Mouse (Mus musculus) forebrain, embryonic 10.5 days (tissue): ENCODE measurements around the gene Zfp827. TPM values are rescaled to one million over a fixed set of nuclear protein-coding genes. Genes with fewer than 3 reads are reported as not detected.
A peak's percentile ranks its signal among the peaks of the same experiment; 100 is the strongest.

Source experiments
- DNase-seq: peaks from one replicate; pipeline ENCODE4 v3.0.0-alpha.2; 2017; ENCODE audit warnings: low spot score; ENCODE audit errors: extremely low spot score
- H3K27ac ChIP-seq: fragments of 300-500 bp; sonication (generic); 2 replicates; pipeline ENCODE4 v1.5.1; 2016; ENCODE audit warnings: mild to moderate bottlenecking
- H3K27me3 ChIP-seq: fragments of 300-500 bp; sonication (generic); 2 replicates; pipeline ENCODE4 v1.6.1; 2016; ENCODE audit warnings: mild to moderate bottlenecking; ENCODE audit not compliant: poor library complexity, severe bottlenecking
- H3K36me3 ChIP-seq: fragments of 300-500 bp; sonication (generic); replicated peaks from 2 replicates; pipeline ENCODE4 v1.6.1; 2016; ENCODE audit warnings: mild to moderate bottlenecking, moderate library complexity
- H3K4me1 ChIP-seq: fragments of 300-500 bp; sonication (generic); 2 replicates; pipeline ENCODE4 v1.6.1; 2016
- H3K4me3 ChIP-seq: fragments of 300-500 bp; sonication (generic); 2 replicates; pipeline ENCODE4 v1.5.1; 2016; ENCODE audit warnings: mild to moderate bottlenecking, moderate library complexity
- H3K9me3 ChIP-seq: fragments of 300-500 bp; sonication (generic); 2 replicates; pipeline ENCODE4 v1.6.1; 2016; ENCODE audit warnings: mild to moderate bottlenecking, moderate library complexity
- WGBS: fragments of 180-500 bp; shearing (Covaris S2); methylation state at CpG from one replicate; pipeline ENCODE4 v1.1.7; 2016; 5-methylcytosine and 5-hydroxymethylcytosine counted together
- polyA plus RNA-seq: library from polyadenylated mRNA; unstranded; fragments of >200 nt; fragmentation: Nextera tagmentation; extraction: Ambion mirVana; gene quantifications from 2 replicates; pipeline ENCODE4 v1.2.1, GENCODE M21; 2016

Gene Zfp827
- polyA plus RNA-seq, 1 experiment from 2014 or later: 7.7 TPM

DNA sequence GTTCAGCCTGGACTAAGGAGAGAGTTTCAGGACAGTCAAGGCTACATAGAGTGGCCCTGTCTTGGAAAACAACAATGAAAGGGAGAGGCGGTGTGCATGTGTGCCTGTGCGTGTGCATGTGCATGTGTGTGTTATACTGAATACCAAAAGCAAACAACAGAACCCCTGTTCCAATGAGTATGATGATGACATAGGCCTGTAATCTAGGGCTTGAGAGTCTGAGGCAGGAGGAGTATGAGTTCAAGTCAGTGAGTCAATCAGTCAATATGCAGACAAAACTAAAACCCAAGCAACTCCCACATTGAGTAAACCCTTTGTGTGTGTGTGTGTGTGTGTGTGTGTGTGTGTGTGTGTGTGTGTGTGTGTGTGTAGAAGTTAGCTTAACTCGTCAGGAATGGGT is 13.2 kb downstream of the Zfp827 start:
- no peak for DNase-seq
- Histone ChIP-seq H3K9me3 (no peaks in the 10 kb centered on the region), H3K4me1 (no peaks in the 10 kb centered on the region), H3K27me3 (no peaks in the 10 kb centered on the region), H3K27ac (no peak overlapping the region), H3K36me3 (peaks cover 33% of the 10 kb centered on the region), H3K4me3 (no peak overlapping the region)
- 85% methylated on average over 3 of the region's 3 CpGs for WGBS

DNA sequence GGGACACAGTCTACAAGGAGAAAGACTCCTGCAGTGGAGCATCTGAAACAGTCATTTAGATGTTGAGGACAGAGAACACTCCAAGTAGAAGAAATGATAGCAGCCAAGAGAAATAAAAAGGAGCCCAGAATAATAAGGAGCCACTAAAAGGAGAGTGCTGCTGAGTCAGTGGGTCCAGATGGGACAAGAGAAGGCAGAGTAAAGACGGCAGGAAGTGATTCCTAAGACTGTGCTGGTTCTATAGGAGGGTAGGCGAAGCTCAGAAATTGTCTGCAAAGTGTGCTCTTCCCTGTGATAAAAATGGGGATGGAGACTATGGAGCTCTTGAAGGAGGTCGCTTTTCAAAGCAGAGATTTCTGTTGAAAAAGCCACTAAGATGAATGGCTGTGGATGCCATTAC is 14.0 kb downstream of the Zfp827 start:
- Histone ChIP-seq H3K4me1 (no peaks in the 10 kb centered on the region), H3K4me3 (no peak overlapping the region), H3K27me3 (no peaks in the 10 kb centered on the region), H3K9me3 (no peaks in the 10 kb centered on the region), H3K36me3 (peaks cover 34% of the 10 kb centered on the region), H3K27ac (no peak overlapping the region)
- no peak for DNase-seq
- 81% methylated on average over 3 of the region's 3 CpGs for WGBS

DNA sequence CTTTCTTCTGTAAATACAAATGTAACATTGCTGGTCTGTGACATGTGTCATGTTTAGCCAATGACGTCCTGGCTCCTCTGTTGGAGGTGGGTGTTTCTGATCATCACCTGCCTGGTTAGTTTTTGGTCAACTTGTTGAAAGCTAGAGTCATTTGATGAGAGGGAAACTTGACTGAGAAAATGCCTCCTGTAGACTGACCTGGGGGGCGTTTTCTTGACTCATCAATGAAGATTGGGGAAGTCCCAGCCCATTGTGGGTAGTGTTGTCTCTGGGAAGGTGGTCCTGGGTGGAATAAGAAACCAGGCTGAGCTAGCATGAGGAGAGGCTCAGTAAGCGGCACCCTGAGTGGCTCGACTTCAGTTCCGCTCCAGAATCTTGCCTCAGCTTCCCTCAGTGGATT is 16.4 kb downstream of the Zfp827 start:
- Histone ChIP-seq H3K9me3 (no peaks in the 10 kb centered on the region), H3K27me3 (no peaks in the 10 kb centered on the region), H3K4me3 (no peak overlapping the region), H3K4me1 (no peaks in the 10 kb centered on the region), H3K27ac (no peak overlapping the region), H3K36me3 (peaks cover 33% of the 10 kb centered on the region)
- 94% methylated on average over 5 of the region's 5 CpGs for WGBS
- DNase-seq: no peak

DNA sequence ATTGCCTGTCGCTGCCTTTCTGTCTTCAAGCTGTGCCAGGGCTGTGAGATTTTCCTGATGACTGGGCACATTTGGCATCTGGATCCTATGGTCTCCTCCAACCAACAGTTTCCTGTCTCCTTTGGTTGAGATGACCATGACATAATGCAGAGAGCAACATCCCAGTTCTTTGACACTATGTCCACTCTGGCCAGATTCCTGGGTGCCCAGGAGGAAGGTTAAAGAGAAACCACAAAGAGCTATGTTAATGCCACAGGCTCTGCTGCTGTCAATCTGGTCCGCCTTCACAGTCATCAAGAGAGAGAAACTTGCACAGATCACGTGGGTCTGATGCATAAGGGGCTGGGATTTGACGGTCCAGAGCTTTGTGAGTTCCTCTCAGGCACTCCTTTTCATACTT is 18.4 kb downstream of the Zfp827 start:
- no peaks in the 10 kb centered on the region for H3K9me3 ChIP-seq
- no peaks in the 10 kb centered on the region for H3K27me3 ChIP-seq
- no peak for DNase-seq
- H3K36me3 ChIP-seq: peaks cover 45% of the 10 kb centered on the region
- H3K27ac ChIP-seq: no peak overlapping the region
- no peak overlapping the region for H3K4me3 ChIP-seq
- H3K4me1 ChIP-seq: no peaks in the 10 kb centered on the region
- WGBS: 94% methylated on average over 4 of the region's 4 CpGs

DNA sequence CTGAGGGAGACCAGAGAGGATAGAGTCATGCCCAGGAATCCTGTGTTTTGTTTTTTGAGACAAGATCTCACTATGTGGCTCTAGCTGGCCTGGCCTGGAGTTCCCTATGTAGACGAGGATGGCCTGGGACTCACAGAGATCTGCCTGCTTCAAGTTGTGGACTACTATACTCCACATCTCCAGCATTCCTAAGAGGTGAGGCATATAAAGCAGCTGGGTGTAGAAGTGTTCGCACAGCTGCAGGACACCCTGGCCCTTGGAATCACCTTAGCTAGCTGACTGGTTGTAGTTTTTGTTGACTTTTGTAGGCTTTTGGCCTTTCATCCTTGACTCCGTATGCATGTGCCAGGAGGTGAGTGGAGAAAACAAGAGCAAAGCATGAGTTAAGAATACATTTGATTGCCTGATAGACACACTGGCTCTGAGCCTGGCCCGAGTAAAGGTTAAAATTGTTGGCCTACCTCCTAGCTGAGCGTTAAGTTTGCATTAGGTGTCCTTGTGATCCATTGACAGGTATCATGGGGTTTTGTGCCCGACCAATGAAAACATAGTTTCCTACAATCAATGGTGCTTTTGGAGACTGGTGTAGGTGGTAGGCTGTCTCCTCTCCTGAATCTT is 20.3 kb downstream of the Zfp827 start:
- H3K27me3 ChIP-seq: no peaks in the 10 kb centered on the region
- no peak overlapping the region for H3K27ac ChIP-seq
- H3K4me1 ChIP-seq: no peaks in the 10 kb centered on the region
- WGBS: 91% methylated on average over 6 of the region's 6 CpGs
- H3K9me3 ChIP-seq: no peaks in the 10 kb centered on the region
- no peak overlapping the region for H3K4me3 ChIP-seq
- peaks cover 60% of the 10 kb centered on the region for H3K36me3 ChIP-seq
- DNase-seq: no peak

DNA sequence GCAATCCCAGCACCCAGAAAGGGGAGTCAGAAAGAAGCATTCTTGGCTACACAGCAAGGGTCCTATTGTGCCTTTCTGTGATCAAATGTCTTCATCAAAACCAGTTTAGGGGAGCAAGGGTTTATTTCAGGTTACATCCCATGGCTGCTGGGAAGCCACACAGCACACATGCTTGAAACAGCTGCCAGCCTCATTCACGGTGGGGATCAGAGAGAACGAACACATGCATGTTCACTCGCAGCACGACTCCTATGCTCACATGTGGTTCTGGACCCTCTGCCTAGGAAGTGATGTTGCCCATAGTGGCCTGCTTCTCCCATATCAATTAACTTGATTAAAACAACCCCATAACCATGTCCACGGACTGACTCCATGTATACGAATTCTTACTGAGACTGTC is 26.0 kb downstream of the Zfp827 start:
- no peaks in the 10 kb centered on the region for H3K9me3 ChIP-seq
- H3K4me1 ChIP-seq: peaks cover 10% of the 10 kb centered on the region
- peaks cover 59% of the 10 kb centered on the region for H3K36me3 ChIP-seq
- no peak overlapping the region for H3K4me3 ChIP-seq
- whole genome bisulfite sequencing: 95% methylated on average over 6 of the region's 6 CpGs
- no peaks in the 10 kb centered on the region for H3K27me3 ChIP-seq
- no peak overlapping the region for H3K27ac ChIP-seq
- DNase-seq: no peak

DNA sequence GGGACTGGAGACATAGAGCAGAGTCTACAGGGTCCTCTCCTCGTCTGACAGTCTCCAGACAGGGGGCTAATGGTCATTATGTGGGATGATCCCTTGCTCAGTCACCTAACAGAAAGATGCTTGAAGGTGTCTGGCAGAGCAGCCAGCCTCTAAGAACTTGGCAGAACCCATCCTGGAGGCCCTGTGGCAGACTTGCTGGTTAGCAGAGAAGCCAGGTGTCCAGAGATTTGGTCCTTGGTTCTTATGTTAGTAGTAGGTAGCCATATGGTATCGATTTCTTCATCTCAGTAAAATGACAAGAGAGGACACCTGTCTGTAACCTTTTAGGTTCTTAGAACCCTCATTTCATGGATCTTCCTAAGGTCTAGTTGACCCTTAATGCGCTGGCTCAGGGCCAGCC is 28.9 kb downstream of the Zfp827 start:
- Histone ChIP-seq H3K4me3 (no peak overlapping the region), H3K27ac (no peak overlapping the region), H3K4me1 (peaks cover 25% of the 10 kb centered on the region), H3K36me3 (peaks cover 55% of the 10 kb centered on the region), H3K9me3 (no peaks in the 10 kb centered on the region), H3K27me3 (no peaks in the 10 kb centered on the region)
- DNase-seq: no peak
- WGBS: 83% methylated on average over 3 of the region's 3 CpGs

DNA sequence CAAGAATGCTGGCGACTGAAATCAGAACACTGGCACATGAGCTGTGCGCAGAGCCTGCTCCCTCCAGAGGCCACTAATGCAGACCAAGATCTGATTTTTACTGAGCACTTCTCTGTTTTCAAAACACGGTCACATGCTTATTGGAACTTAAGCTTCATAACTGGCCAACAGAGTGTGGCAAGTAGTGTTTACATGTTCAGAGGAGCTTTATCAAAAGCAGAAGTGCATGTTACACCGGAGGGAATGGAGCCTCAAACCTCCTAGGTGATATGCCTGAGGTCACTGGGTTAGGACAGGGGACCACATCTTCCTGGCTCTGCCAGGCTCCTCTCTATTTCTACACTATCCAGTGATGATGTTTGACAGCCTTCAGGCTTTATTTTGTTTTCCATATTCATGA is 31.1 kb downstream of the Zfp827 start:
- Histone ChIP-seq H3K4me3 (no peak overlapping the region), H3K27ac (no peak overlapping the region), H3K36me3 (peaks cover 56% of the 10 kb centered on the region), H3K4me1 (peaks cover 25% of the 10 kb centered on the region), H3K27me3 (no peaks in the 10 kb centered on the region), H3K9me3 (no peaks in the 10 kb centered on the region)
- 87% methylated on average over 4 of the region's 4 CpGs for WGBS
- DNase-seq: no peak

DNA sequence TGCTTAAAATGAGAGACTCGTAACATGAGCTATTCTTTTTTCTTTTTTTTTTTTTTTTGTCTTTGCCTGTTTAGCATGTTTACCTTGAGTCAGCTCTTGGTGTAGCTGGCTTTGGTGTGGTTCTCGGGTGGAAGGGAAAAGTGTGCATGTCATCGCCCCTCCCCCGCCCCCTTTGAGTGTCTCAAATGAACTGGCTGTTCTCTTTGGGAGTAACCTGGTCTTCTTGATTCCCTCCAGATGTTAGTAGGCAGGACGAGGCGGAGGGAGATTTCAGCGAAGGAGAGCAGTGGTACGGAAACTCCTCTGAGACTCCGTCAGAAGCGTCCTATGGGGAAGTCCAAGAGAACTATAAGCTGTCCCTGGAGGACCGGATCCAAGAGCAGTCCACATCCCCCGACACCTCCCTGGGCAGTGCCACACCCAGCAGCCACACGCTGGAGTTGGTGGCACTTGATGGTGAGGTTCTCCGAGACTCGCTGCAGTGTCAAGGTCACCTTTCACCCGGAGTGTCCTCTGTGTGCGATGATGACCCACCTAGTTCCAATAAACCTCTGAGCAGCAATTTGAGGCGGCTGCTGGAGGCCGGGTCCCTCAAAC is 31.9 kb downstream of the Zfp827 start:
- DNase-seq: no peak
- Histone ChIP-seq H3K27ac (0 out of 2 replicates have a peak overlapping the region, but pooled peaks have one; percentile 17), H3K4me1 (peaks cover 25% of the 10 kb centered on the region), H3K27me3 (no peaks in the 10 kb centered on the region), H3K4me3 (no peak overlapping the region), H3K36me3 (peaks cover 54% of the 10 kb centered on the region), H3K9me3 (no peaks in the 10 kb centered on the region)
- 78% methylated on average over 19 of the region's 19 CpGs for WGBS

DNA sequence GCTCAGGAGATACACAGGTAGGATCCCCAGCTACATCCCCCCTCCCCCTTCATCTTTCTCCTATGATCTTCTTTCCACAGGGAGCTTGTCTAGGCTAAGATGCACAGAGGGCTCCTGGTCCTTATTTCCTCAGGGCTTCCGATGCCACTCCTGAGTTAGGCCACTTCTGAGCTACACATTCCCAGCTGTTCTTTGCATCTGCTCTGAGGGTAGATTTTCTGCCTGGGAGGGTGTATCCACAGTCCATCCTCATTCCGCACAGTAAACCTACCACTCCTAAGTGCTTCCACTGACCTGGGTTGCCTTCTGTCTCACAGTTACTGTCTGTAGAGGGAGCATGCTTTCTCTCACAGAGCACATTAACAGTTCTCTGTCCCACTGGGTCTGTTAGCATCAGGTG is 37.7 kb downstream of the Zfp827 start:
- Histone ChIP-seq H3K27ac (no peak overlapping the region), H3K27me3 (no peaks in the 10 kb centered on the region), H3K9me3 (no peaks in the 10 kb centered on the region), H3K4me3 (no peak overlapping the region), H3K36me3 (peaks cover 97% of the 10 kb centered on the region), H3K4me1 (no peaks in the 10 kb centered on the region; the same call in 1 of the 2 replicates)
- no peak for DNase-seq
- WGBS: 92% methylated on average over 2 of the region's 2 CpGs

DNA sequence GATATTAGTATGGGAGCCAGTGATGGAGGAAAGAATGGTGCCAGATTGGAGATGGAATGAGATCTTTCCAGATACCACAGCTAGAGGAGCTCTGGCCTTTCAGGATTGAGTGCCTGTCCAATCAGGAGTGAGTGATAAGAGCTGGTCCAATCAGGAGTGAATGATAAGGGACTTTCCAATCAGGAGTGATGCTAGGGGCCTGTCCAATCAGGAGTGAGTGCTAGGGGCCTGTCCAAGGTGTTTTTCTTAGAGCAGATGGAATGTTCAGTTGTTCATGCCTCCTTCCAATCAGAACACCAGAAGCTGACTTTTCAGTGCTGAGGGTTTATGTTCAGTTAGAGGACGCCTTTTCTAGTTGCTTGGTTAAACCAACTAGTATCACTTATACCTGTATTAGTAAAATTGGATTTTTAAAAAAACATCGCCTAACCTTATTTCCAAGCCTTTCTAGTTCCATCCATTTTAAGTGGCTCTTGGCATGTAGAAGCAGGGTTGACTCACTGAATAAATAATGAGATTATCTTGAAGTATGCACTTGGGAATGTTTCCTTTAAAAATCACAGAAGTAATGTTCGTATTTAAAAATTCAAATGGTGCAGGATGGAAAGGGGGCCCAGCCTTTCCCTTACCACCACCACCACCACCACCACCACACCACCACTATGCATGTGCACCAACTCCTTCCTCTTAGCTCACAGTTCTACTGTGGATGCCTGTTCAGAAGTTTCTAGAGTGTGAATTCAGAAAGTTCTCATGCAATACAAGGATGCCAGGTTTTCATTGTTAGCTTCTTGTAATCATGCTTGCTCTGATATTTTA is 39.8 kb downstream of the Zfp827 start:
- WGBS: 88% methylated on average over 3 of the region's 3 CpGs
- no peak for DNase-seq
- Histone ChIP-seq H3K27ac (no peak overlapping the region), H3K4me1 (no peaks in the 10 kb centered on the region; the same call in 1 of the 2 replicates), H3K36me3 (peaks cover 97% of the 10 kb centered on the region), H3K9me3 (no peaks in the 10 kb centered on the region), H3K4me3 (no peak overlapping the region), H3K27me3 (no peaks in the 10 kb centered on the region)

DNA sequence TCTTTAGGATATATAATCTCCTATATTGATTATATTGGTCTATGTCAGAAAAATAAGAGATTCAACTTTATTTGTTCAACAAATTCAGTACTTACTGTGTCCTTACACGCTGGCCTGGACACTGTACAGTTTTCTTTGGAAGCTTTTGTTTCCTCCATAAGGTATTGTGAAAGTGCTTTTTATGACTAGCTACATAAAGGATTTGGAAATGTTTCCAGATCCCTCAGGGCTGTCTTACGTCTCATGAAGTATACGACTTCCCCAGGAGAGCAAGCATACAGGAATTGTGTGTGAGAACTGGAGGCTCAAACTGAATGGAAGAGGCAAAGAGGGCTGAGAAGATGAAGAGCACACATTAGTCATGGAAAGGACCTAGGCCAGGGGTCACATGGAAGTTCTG is 45.1 kb downstream of the Zfp827 start:
- H3K4me3 ChIP-seq: no peak overlapping the region

DNA sequence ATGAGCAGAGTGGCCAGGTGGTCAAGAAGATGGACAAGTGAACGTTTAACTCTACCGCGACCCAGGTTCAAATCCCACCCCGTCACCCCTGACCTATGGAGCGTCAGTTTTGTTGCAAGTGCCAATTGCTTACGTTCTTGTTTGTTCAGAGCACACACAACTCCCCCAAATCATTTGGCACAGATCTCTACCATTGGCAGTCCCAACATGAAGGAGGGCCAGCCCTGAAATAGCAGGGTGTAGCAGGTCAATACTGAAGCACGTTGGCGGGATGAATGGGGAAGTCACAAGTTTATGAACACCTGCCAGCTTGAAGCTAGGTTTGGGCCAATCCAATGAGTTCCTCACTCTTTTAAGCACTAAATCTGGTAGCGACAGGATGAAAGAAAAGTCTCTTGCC is 46.7 kb downstream of the Zfp827 start:
- WGBS: 95% methylated on average over 9 of the region's 9 CpGs
- no peaks in the 10 kb centered on the region for H3K27me3 ChIP-seq
- H3K4me1 ChIP-seq: peaks cover 30% of the 10 kb centered on the region
- H3K9me3 ChIP-seq: no peaks in the 10 kb centered on the region
- H3K4me3 ChIP-seq: no peak overlapping the region
- no peak for DNase-seq
- no peak overlapping the region for H3K27ac ChIP-seq
- H3K36me3 ChIP-seq: peaks cover 96% of the 10 kb centered on the region

More for the DNA sequence above, 45.1 kb downstream of the Zfp827 start:
- H3K27me3 ChIP-seq: no peaks in the 10 kb centered on the region
- peaks cover 13% of the 10 kb centered on the region for H3K4me1 ChIP-seq
- no peak overlapping the region for H3K27ac ChIP-seq
- H3K36me3 ChIP-seq: peaks cover 97% of the 10 kb centered on the region
- DNase-seq: no peak
- H3K9me3 ChIP-seq: no peaks in the 10 kb centered on the region
- 93% methylated on average over 3 of the region's 3 CpGs for WGBS
